Mouse (Mus musculus) splenic B cell, adult 2 months (primary cell): ENCODE data around the gene Syn3.

Experiments
- DNase-seq: peaks from one replicate; pipeline ENCODE4 v3.0.0-alpha.2; 2011; ENCODE audit warnings: low read depth, low spot score
- H3K27me3 ChIP-seq: 2 replicates; pipeline ENCODE4 v1.6.1; 2012; ENCODE audit warnings: mild to moderate bottlenecking, low read length, moderate library complexity, mixed read lengths; ENCODE audit not compliant: control insufficient read depth, poor library complexity, insufficient read depth, severe bottlenecking
- H3K36me3 ChIP-seq: 2 replicates; pipeline ENCODE4 v1.6.1; 2012; ENCODE audit warnings: mild to moderate bottlenecking, low read length, moderate library complexity, mixed read lengths; ENCODE audit not compliant: control insufficient read depth, poor library complexity, insufficient read depth, severe bottlenecking

Gene Syn3

DNA sequence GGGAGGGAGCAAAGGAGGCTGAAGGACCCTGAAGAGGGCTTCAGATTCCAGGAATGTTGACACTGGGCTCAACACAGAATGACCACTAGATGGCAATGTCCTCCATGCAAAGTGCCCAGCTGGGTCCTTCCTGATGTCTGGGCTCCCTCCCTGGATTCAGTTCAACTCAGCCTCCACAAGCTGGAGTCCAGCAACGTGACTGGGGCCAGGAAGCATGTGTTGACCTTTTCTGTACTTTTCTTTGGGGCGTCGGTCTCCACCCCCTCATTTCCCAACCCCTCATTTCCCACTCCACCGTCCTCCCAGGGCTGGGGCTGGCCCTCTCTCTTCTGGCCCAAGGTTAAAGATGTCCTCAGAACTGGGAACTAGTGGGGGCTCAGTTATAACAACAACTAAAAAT lies 433.8 kb downstream of the Syn3 start:
- Histone ChIP-seq H3K36me3 (no peaks in the 10 kb centered on the region), H3K27me3 (no peaks in the 10 kb centered on the region)
- peak; percentile 49 for DNase-seq

DNA sequence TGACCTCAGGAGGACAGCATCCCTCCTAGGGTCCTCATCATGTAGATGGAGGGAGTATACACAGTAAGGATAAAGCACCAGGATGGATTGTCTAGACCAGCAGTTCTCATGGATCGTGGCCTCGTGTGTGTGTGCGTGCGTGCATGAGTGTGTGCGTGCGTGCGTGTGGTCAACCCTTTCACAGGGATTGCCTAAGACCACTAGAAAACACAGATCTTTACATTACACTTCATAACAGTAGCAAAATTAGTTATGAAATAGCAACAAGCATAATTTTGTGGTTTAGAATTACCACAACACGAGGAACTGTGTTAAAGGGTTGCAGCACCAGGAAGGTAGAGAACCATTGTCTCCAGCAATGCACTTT lies 435.7 kb downstream of the Syn3 start:
- H3K36me3 ChIP-seq: no peaks in the 10 kb centered on the region
- H3K27me3 ChIP-seq: no peaks in the 10 kb centered on the region
- DNase-seq: no peak

GRCm38 (mm10) chr10:86062261-86063017 lies 436.3 kb downstream of the Syn3 start:
- H3K36me3 ChIP-seq: no peaks in the 10 kb centered on the region
- DNase-seq: no peak
- H3K27me3 ChIP-seq: no peaks in the 10 kb centered on the region

DNA sequence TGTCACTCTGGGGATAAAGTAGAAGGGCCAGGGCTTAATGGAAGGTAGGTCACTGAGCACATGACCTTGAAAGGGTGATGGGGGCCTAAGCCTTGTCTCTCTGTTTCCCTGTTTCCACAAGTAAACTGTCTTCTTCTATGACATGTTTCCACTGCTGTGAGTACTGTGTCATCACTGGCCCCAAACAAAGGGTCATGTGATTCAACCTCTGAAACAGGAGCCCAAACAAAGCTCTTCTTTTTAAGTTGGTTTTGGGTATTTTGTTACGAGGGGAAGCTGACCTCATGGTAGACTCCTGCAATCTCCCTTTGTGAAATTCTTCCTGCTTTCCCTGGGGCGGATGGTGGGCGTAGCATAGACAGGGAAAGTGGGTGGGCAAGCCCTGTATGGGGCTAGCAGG lies 438.4 kb downstream of the Syn3 start:
- H3K27me3 ChIP-seq: no peaks in the 10 kb centered on the region
- DNase-seq: no peak
- H3K36me3 ChIP-seq: no peaks in the 10 kb centered on the region

- no peak for DNase-seq
- Histone ChIP-seq H3K27me3 (no peaks in the 10 kb centered on the region), H3K36me3 (no peaks in the 10 kb centered on the region)
Observed at GRCm38 (mm10) chr10:86057712-86058111, 441.0 kb downstream of the Syn3 start.

DNA sequence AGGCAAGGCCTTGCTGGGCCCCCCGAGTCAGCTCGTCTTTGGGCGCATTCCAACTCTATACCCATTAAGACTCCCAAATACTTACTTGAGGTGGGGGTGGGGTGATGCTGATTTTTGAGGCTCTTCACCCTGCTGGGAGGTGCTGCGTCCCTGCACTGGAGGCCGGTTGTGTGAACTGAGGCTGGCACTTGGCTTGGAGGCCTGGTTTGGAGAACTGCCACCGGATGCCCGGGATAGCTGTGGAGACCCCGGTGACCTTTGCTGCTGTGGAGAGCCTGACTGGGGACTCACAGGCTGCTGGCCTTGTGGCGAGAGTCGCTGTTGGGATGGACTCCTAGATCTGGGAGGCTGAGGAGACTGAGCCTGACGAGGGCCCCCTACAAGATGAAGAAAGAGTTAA lies 441.4 kb downstream of the Syn3 start:
- no peak for DNase-seq
- Histone ChIP-seq H3K36me3 (no peaks in the 10 kb centered on the region), H3K27me3 (no peaks in the 10 kb centered on the region)

GRCm38 (mm10) chr10:86056297-86056903 lies 442.3 kb downstream of the Syn3 start:
- Histone ChIP-seq H3K36me3 (peaks cover under 1% of the 10 kb centered on the region; the same call in 1 of the 2 replicates), H3K27me3 (no peaks in the 10 kb centered on the region)
- DNase-seq: no peak

DNA sequence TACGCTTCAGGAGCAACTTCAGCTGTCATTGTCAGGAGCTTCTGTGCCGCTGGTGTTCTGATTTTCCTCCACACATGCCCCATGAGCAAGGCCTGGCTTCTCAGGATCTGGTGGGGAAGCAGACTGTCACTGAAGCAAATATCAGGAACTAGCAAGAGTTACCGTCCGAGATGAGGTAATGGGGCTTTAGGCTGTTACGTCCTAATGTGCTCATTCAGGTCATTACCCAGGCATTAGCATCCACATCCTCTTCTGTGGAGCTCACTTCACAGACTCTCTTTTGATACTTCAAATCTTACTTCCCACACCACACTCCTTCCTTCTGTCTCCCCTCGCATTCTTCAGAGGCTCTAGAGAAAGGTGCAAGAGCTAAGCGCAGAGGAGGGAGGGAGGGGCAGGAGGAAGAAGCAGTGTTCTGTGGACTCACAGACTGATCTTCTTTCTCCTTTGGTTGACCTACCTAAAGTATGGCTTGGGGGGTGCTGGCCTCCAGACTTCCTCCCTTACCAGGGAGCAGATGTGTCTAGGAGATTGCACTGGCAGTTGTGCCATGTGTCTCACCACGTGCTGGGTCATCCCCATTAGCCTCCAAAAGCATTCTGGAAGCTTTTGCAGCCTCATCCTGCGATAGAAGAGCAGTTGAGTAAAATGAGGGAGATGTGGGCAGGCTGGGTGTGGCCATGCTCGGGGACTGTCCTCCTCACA lies 445.7 kb downstream of the Syn3 start:
- DNase-seq: no peak
- Histone ChIP-seq H3K27me3 (no peaks in the 10 kb centered on the region), H3K36me3 (peaks cover 2% of the 10 kb centered on the region; the same call in 1 of the 2 replicates)

DNA sequence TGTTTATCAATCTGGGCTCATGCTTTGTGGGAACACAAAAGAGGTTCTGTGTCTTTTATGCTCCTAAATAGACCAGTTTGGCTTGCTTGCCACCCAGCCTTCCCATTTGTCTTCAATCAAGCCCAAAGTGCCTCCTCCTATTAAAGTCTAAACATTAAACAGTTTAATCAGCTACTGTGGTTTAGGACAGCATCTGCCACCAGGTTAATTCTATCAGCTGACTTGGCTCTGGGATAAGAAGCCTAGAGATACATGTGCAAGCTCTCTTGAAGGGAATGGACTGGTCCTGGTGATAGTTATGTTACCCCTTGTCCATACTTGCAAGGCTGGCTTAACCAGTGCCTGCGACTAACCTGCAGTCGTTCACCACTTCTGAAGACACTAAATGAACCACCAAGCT lies 448.2 kb downstream of the Syn3 start:
- peaks cover 2% of the 10 kb centered on the region; the same call in 1 of the 2 replicates for H3K36me3 ChIP-seq
- no peaks in the 10 kb centered on the region for H3K27me3 ChIP-seq
- DNase-seq: no peak

GRCm38 (mm10) chr10:86047786-86048185 lies 450.9 kb downstream of the Syn3 start:
- Histone ChIP-seq H3K27me3 (no peaks in the 10 kb centered on the region), H3K36me3 (peaks cover 10% of the 10 kb centered on the region; the same call in 1 of the 2 replicates)
- no peak for DNase-seq

GRCm38 (mm10) chr10:86046371-86046770 lies 452.3 kb downstream of the Syn3 start:
- Histone ChIP-seq H3K27me3 (no peaks in the 10 kb centered on the region), H3K36me3 (peaks cover 11% of the 10 kb centered on the region; the same call in 1 of the 2 replicates)
- DNase-seq: no peak

GRCm38 (mm10) chr10:86044066-86044465 lies 454.6 kb downstream of the Syn3 start:
- Histone ChIP-seq H3K36me3 (peaks cover 10% of the 10 kb centered on the region; the same call in 1 of the 2 replicates), H3K27me3 (no peaks in the 10 kb centered on the region)
- no peak for DNase-seq

DNA sequence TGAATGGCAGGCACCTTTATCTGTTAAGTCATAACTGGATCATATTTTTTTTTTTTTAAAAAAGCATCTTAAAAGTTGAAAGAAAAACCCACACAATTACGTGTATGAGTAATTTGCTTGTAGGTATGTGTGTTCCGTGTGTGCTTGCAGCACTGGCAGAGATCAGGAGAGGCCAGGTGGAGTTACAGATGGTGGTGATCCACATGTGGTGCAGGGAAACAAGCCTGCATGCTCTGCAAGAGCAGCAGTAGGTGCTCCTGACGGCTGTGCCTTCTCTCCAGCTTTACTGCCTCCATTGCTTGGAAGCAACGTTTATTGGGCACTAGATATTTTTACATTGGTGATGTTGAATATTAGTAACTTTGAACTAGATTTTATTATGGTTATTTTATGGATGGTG lies 455.0 kb downstream of the Syn3 start:
- no peak for DNase-seq
- H3K27me3 ChIP-seq: no peaks in the 10 kb centered on the region
- H3K36me3 ChIP-seq: peaks cover 10% of the 10 kb centered on the region; the same call in 1 of the 2 replicates

DNA sequence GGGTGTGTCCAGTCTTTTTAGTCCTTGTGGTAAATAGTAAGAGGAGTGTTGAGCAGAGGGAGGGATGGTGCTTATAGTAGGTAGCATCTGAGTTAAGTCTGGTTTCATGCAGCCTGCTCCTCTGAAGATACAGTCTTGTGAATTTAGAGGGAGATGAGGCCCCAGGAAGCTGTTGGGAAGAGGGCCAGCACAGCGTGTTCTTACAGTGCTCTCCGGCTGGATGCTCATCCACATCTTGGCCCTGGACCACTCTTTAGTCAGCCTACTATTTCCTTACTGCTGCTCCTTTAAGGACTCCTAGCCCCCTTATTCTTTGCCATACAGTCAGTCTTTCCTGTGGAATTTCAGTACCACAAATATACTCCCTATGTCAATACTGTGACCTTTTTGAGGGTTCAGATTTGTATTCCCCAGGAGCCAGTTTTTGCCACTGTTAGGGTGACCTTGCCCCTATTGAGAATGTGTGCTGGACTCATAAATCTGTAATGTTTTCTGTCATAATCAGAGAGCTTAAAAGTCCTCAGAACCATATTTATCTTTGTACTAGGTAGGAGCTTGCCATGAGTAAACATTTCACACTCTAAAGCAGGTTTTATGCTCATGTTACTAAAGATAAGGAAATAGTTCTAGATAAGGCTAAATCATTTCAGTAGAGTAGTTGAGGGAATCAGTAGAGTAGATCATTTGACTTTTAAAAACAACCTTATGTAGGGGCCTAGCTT lies 464.5 kb downstream of the Syn3 start:
- no peak for DNase-seq
- Histone ChIP-seq H3K36me3 (peaks cover 25% of the 10 kb centered on the region), H3K27me3 (no peaks in the 10 kb centered on the region)
